Mouse (Mus musculus): ENCODE data around the gene Paxbp1. TPM values are rescaled to one million over a fixed set of nuclear protein-coding genes. Genes with fewer than 3 reads are reported as not detected.

The Paxbp1 gene
- polyA plus RNA-seq, 1 experiment from 2014 or later = 71.6 TPM

DNA sequence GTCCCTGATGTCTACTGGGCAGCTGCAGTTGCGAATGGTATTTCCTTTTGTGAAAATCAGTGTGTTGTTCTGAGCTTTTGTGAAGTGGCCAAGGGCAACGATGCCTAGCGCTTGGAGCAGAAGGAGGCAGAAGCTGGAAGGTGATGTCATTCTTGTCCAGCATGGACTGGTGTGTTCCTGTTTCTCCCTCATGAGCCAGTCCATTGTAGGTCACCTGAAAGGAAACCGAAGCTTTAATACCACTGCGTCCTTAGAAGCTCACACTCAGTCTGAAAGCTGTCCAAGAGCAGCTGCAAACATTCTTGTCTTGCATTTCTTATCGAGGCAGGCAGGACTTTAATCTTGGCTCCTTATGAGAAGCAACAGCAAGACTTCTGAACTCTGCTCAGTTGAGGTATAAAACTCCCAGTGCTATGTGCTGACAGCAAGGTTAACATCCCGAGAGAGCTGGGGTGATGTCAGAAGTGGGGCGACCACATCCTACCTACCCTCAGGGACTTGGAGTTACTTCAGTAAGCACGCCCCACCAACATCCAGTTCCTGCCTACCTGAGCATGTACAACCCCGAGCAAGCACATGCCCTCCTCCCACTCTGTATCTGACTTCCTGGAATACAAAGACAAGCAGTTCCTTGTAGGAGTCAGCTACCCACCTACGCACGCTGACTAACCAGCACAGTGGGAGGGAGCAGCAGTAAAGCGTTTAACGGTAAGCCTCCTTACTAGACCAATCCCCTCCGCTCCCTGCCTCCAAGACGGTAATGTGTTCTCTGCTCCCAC, 11.9 kb upstream of the Paxbp1 start:
- Histone ChIP-seq H3K9ac (no peak overlapping the region), H3K27ac (no peak overlapping the region), H3K27me3 (ENCODE audit: control insufficient read depth, insufficient read depth, low read length) (no peaks in the 10 kb centered on the region), H3K4me2 (replicated peaks) (no peak overlapping the region), H3K36me3 (replicated peaks; ENCODE audit: control insufficient read depth, insufficient read depth) (no peaks in the 10 kb centered on the region), H3K4me1 (replicated peaks; ENCODE audit: control insufficient read depth, insufficient read depth, low read length) (no peaks in the 10 kb centered on the region), H3K4me3 (replicated peaks; ENCODE audit: low read length) (no peak overlapping the region), H3K9me3 (ENCODE audit: control insufficient read depth, low read length) (no peaks in the 10 kb centered on the region)
- DNase-seq (ENCODE audit: low spot score) (no peak), ATAC-seq (ENCODE audit: low FRiP score) (no peak)
- WGBS = 62% methylated on average over 16 of the region's 16 CpGs

DNA sequence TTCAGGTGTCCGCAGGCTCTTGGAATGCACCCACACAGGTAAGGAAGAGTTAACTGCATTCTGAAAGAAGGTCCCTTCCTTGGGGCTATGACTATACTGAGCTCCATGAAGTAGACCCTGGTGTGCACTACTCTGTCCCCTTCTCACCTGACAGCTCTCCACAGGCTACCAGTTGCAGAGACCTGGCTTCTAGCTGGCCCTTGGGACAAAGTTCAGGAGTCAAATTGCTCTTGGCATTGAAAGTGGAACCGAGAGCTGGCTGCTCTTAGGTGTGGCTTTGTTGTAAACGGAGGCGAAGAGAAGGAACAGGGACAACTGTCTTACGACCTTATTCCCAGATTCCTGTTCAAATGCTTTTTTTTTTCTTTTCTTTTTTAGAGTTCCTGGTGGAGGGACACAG, 10.8 kb upstream of the Paxbp1 start:
- Histone ChIP-seq H3K27ac (no peak overlapping the region), H3K4me1 (replicated peaks; ENCODE audit: control insufficient read depth, insufficient read depth, low read length) (no peaks in the 10 kb centered on the region), H3K36me3 (replicated peaks; ENCODE audit: control insufficient read depth, insufficient read depth) (no peaks in the 10 kb centered on the region), H3K4me3 (replicated peaks; ENCODE audit: low read length) (no peak overlapping the region), H3K9ac (no peak overlapping the region), H3K4me2 (replicated peaks) (no peak overlapping the region), H3K27me3 (ENCODE audit: control insufficient read depth, insufficient read depth, low read length) (no peaks in the 10 kb centered on the region), H3K9me3 (ENCODE audit: control insufficient read depth, low read length) (no peaks in the 10 kb centered on the region)
- DNase-seq (ENCODE audit: low spot score) (no peak), ATAC-seq (ENCODE audit: low FRiP score) (no peak)
- WGBS = 81% methylated on average over 5 of the region's 5 CpGs

DNA sequence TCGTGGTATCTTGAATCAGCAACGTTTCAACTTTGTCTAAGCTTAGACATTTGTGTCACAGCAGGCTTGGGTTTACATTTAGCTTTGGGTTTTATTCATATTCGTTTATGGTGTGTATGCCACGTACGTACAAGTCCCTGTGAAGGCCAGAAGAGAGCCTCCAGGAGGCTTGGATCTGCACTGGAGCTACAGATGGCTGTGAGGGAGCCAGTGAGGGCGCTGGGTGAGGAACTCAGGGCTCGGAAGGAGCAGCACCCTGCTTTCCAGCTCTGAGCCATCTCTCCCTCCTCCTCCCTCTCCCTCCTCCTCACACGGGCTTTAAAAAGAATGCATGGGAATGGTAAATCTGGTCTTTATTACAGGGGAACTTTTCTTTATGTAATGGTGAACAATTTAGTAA, 9.3 kb upstream of the Paxbp1 start:
- ATAC-seq (ENCODE audit: low FRiP score) = no peak

DNA sequence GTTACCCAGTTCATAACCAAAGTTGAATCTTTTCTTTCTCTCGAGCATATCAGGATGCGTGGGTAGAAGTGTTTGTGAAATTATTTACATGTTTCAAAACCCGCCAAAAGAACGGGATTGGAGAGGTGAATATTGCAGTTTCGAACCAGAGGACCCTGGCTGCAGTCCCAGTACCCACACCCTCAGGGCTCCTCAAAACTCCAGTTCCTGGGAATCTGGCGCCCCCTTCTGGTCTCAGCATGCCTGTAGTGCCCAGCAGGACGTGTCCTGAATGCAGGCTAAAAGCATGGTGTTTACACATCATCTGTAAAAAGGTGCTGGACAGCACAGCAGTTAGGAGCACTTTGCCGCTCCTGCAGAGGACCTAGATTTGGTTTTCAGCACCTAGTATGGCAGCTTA, 1.2 kb upstream of the Paxbp1 start:
- Histone ChIP-seq H3K9ac (no peak overlapping the region), H3K27ac (peak overlapping the region; percentile 95; the same call in 1 of the 2 replicates), H3K4me3 (replicated peaks; ENCODE audit: low read length) (no peak overlapping the region; the same call in 1 of the 2 replicates), H3K36me3 (replicated peaks; ENCODE audit: control insufficient read depth, insufficient read depth) (peaks cover 7% of the 10 kb centered on the region; the same call in 1 of the 2 replicates), H3K4me2 (replicated peaks) (peak overlapping the region; percentile 73), H3K4me1 (replicated peaks; ENCODE audit: control insufficient read depth, insufficient read depth, low read length) (peaks cover 17% of the 10 kb centered on the region), H3K27me3 (ENCODE audit: control insufficient read depth, insufficient read depth, low read length) (no peaks in the 10 kb centered on the region), H3K9me3 (ENCODE audit: control insufficient read depth, low read length) (no peaks in the 10 kb centered on the region)
- WGBS = 59% methylated on average over 8 of the region's 8 CpGs
- DNase-seq (ENCODE audit: low spot score) (peak; percentile 45), ATAC-seq (ENCODE audit: low FRiP score) (no peak)

More for the DNA sequence above, 9.3 kb upstream of the Paxbp1 start:
- 55% methylated on average over 8 of the region's 8 CpGs for WGBS
- H3K9me3 ChIP-seq (ENCODE audit: control insufficient read depth, low read length) = no peaks in the 10 kb centered on the region
- no peaks in the 10 kb centered on the region for H3K36me3 ChIP-seq (replicated peaks; ENCODE audit: control insufficient read depth, insufficient read depth)
- no peak overlapping the region for H3K27ac ChIP-seq
- H3K4me1 ChIP-seq (replicated peaks; ENCODE audit: control insufficient read depth, insufficient read depth, low read length) = no peaks in the 10 kb centered on the region
- H3K9ac ChIP-seq = no peak overlapping the region
- H3K4me2 ChIP-seq (replicated peaks) = no peak overlapping the region
- no peaks in the 10 kb centered on the region for H3K27me3 ChIP-seq (ENCODE audit: control insufficient read depth, insufficient read depth, low read length)
- no peak overlapping the region for H3K4me3 ChIP-seq (replicated peaks; ENCODE audit: low read length)
- DNase-seq (ENCODE audit: low spot score) = no peak

DNA sequence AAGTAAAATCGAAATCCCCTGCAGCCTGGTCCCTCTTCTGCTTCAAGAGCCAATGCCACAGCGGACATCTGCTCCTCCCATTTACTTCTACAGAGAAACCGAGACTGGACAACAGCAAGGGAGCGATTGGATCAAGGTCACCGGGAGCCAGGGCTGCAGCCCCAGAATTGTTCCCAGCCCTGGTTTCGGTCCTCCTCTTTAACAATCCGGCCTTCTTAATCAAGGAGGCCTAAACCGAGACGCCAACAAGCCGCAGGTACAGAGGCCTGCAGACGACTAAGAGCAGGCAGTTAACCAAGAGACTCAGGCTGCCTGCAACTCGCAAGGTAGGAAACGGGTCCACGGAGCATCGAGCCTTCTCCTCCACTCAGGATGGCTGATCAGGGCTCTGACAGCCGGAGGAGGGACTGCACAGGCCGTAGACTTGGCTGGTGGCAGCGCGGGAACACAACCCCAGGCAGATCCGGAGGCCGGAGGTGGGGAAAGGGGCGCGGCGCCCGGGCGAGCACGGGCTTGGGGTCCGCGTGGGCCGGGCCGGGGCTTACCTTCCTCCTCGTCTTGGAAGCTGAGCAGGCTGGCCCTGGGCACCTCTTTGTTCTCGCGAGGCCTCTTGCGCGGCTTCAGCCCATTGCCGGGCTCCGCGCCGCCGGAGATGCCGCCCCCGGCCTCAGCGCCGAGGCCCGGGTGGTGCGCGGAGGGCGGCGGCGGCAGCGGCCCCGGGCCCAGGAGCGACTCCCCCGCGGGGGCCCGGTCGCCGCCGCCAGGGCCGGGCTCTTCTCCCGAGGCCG, 688 bp downstream of the Paxbp1 start:
- Histone ChIP-seq H3K36me3 (replicated peaks; ENCODE audit: control insufficient read depth, insufficient read depth) (peaks cover 21% of the 10 kb centered on the region), H3K9ac (peak overlapping the region; percentile 99), H3K27ac (peak overlapping the region; percentile 95), H3K4me1 (replicated peaks; ENCODE audit: control insufficient read depth, insufficient read depth, low read length) (peaks cover 17% of the 10 kb centered on the region), H3K4me2 (replicated peaks) (peak overlapping the region; percentile 73), H3K9me3 (ENCODE audit: control insufficient read depth, low read length) (no peaks in the 10 kb centered on the region), H3K27me3 (ENCODE audit: control insufficient read depth, insufficient read depth, low read length) (no peaks in the 10 kb centered on the region), H3K4me3 (replicated peaks; ENCODE audit: low read length) (peak overlapping the region; percentile 99)
- ATAC-seq (ENCODE audit: low FRiP score) (peak; percentile 65), DNase-seq (ENCODE audit: low spot score) (peak; percentile 41)
- under 1% methylated on average over 59 of the region's 63 CpGs for WGBS

DNA sequence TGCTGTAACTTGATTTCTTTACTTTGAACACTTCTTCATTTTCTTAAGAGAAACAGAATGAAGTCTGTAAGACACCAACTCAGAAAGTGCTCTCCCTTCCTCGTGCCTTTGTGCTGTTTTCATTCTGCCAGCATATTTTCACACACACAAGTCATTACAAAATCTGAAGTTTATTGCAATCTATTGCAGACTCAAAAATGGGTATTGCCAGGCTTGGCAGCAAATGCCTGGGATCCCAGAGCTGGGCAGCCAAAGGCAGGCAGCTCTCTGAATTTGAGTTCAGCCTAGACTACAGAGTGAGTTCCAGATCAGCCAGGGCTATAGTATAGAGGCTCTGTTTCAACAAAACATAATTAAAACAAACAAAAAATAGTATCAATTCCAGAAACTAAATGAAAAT, 1.7 kb downstream of the Paxbp1 start:
- H3K9ac ChIP-seq = peak overlapping the region; percentile 99
- DNase-seq (ENCODE audit: low spot score) = no peak
- H3K27me3 ChIP-seq (ENCODE audit: control insufficient read depth, insufficient read depth, low read length) = no peaks in the 10 kb centered on the region
- WGBS = 78% methylated on average over 1 of the region's 1 CpGs
- no peak overlapping the region for H3K27ac ChIP-seq
- H3K4me1 ChIP-seq (replicated peaks; ENCODE audit: control insufficient read depth, insufficient read depth, low read length) = peaks cover 17% of the 10 kb centered on the region
- ATAC-seq (ENCODE audit: low FRiP score) = no peak
- no peaks in the 10 kb centered on the region for H3K9me3 ChIP-seq (ENCODE audit: control insufficient read depth, low read length)
- peak overlapping the region; percentile 99 for H3K4me3 ChIP-seq (replicated peaks; ENCODE audit: low read length)
- H3K4me2 ChIP-seq (replicated peaks) = peak overlapping the region; percentile 73
- peaks cover 29% of the 10 kb centered on the region for H3K36me3 ChIP-seq (replicated peaks; ENCODE audit: control insufficient read depth, insufficient read depth)

DNA sequence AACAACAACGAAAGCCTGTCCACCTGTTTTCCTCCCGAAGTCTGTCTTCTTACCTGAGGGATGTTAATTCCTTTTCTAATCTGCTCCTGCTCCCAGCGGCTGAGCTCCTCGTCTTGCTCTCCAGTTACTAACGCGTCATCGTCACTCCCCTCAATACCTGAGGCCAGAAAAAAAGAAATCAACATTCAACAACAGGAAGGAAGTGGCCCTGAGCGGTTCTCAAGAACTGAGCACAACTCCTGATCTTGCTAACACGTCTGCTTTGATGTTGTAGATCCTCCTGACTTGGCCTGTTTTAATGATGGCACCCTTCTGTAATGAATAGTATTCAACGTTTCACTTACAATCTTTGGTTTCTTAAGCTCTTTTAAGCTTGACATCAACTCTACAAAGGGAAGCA, 8.5 kb downstream of the Paxbp1 start:
- Histone ChIP-seq H3K36me3 (replicated peaks; ENCODE audit: control insufficient read depth, insufficient read depth) (peaks cover 88% of the 10 kb centered on the region), H3K9me3 (ENCODE audit: control insufficient read depth, low read length) (no peaks in the 10 kb centered on the region), H3K9ac (no peak overlapping the region), H3K4me2 (replicated peaks) (no peak overlapping the region), H3K27ac (no peak overlapping the region), H3K4me1 (replicated peaks; ENCODE audit: control insufficient read depth, insufficient read depth, low read length) (no peaks in the 10 kb centered on the region), H3K27me3 (ENCODE audit: control insufficient read depth, insufficient read depth, low read length) (no peaks in the 10 kb centered on the region), H3K4me3 (replicated peaks; ENCODE audit: low read length) (no peak overlapping the region)
- ATAC-seq (ENCODE audit: low FRiP score) (no peak), DNase-seq (ENCODE audit: low spot score) (no peak)
- 94% methylated on average over 10 of the region's 10 CpGs for WGBS

DNA sequence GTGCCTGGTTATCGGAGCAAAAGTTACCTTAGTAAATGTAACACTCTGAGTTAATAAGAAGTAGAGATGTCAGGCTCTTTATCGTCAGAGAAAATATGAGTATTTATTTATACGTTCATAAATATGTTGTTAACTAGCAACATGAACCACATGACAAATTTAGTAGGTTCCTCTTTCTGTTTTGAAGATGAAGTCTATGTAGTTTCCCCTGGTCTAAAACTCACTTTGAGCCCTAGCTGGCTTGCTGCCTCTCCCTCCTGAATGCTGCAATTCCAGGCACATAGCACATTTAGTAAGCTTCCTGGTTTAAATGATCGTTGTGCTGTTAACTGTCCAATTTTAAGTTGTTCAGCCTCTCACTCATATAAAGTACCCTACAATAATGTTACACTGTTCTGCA, 13.6 kb downstream of the Paxbp1 start:
- DNase-seq (ENCODE audit: low spot score) (no peak), ATAC-seq (ENCODE audit: low FRiP score) (no peak)
- Histone ChIP-seq H3K36me3 (replicated peaks; ENCODE audit: control insufficient read depth, insufficient read depth) (peaks cover 96% of the 10 kb centered on the region), H3K9me3 (ENCODE audit: control insufficient read depth, low read length) (no peaks in the 10 kb centered on the region), H3K4me2 (replicated peaks) (no peak overlapping the region), H3K9ac (no peak overlapping the region), H3K4me3 (replicated peaks; ENCODE audit: low read length) (no peak overlapping the region), H3K4me1 (replicated peaks; ENCODE audit: control insufficient read depth, insufficient read depth, low read length) (no peaks in the 10 kb centered on the region), H3K27me3 (ENCODE audit: control insufficient read depth, insufficient read depth, low read length) (no peaks in the 10 kb centered on the region), H3K27ac (no peak overlapping the region)
- 94% methylated on average over 4 of the region's 4 CpGs for WGBS

DNA sequence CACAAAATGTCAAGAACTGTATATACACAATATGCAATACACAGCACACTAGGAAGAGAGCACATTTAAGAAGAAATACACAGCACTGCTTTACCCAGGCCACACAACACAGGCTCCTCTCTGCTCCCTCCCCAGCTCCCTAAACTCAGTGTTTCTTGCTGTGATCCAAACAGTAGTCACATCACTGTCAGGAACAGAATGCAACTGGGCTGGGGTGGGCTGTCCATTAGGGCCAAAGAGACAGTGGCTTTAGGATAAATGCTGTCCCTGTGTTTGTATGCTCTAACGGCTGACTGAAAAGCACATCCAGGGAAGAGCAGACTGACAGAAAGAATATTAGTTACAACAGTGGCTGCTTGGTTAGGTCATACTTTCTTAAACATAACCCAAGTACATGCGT, 14.4 kb downstream of the Paxbp1 start:
- WGBS = 90% methylated on average over 2 of the region's 2 CpGs
- H3K9me3 ChIP-seq (ENCODE audit: control insufficient read depth, low read length) = no peaks in the 10 kb centered on the region

More for the DNA sequence above, 14.4 kb downstream of the Paxbp1 start:
- ATAC-seq (ENCODE audit: low FRiP score) (no peak), DNase-seq (ENCODE audit: low spot score) (no peak)
- no peak overlapping the region for H3K27ac ChIP-seq
- no peak overlapping the region for H3K9ac ChIP-seq
- no peaks in the 10 kb centered on the region for H3K27me3 ChIP-seq (ENCODE audit: control insufficient read depth, insufficient read depth, low read length)
- no peak overlapping the region for H3K4me2 ChIP-seq (replicated peaks)
- H3K36me3 ChIP-seq (replicated peaks; ENCODE audit: control insufficient read depth, insufficient read depth) = peaks cover 97% of the 10 kb centered on the region
- H3K4me3 ChIP-seq (replicated peaks; ENCODE audit: low read length) = no peak overlapping the region
- no peaks in the 10 kb centered on the region for H3K4me1 ChIP-seq (replicated peaks; ENCODE audit: control insufficient read depth, insufficient read depth, low read length)
